Mouse (Mus musculus) heart, embryonic 16.5 days (tissue): Measurements from ENCODE around the gene Sfta2. TPM values are rescaled to one million over a fixed set of nuclear protein-coding genes. Genes with fewer than 3 reads are reported as not detected.
A peak's percentile ranks its signal among the peaks of the same experiment; 100 is the strongest.

ENCODE experiments used
- ATAC-seq: fragments of 200-750 bp; cut with Nextera tagmentation; replicated peaks from 2 replicates; pipeline ENCODE4 v1.8.0; 2017; ENCODE audit warnings: moderate number of reproducible peaks; ENCODE audit not compliant: insufficient read depth, low FRiP score; ENCODE audit errors: extremely low read depth
- H3K27ac ChIP-seq: fragments of 300-500 bp; sonication (generic); 2 replicates; pipeline ENCODE4 v1.5.1; 2014; ENCODE audit warnings: mild to moderate bottlenecking, low read length, control low read depth, moderate library complexity
- H3K27me3 ChIP-seq: fragments of 300-500 bp; sonication (generic); 2 replicates; pipeline ENCODE4 v1.6.1; 2014; ENCODE audit warnings: low read length, mixed read lengths; ENCODE audit not compliant: control insufficient read depth, insufficient read depth
- H3K36me3 ChIP-seq: fragments of 300-500 bp; sonication (generic); 2 replicates; pipeline ENCODE4 v1.6.1; 2014; ENCODE audit not compliant: control insufficient read depth, insufficient read depth
- H3K4me1 ChIP-seq: fragments of 300-500 bp; sonication (generic); 2 replicates; pipeline ENCODE4 v1.6.1; 2014; ENCODE audit warnings: low read length, mixed read lengths; ENCODE audit not compliant: control insufficient read depth, insufficient read depth
- H3K4me2 ChIP-seq: fragments of 300-500 bp; sonication (generic); 2 replicates; pipeline ENCODE4 v1.6.1; 2014; ENCODE audit warnings: low read depth, mild to moderate bottlenecking, control low read depth, low read length
- H3K4me3 ChIP-seq: fragments of 300-500 bp; sonication (generic); 2 replicates; pipeline ENCODE4 v1.5.1; 2014; ENCODE audit warnings: mild to moderate bottlenecking, control low read depth, low read length
- H3K9ac ChIP-seq: fragments of 300-500 bp; sonication (generic); 2 replicates; pipeline ENCODE4 v1.6.1; 2014; ENCODE audit warnings: low read length, control low read depth
- H3K9me3 ChIP-seq: fragments of 300-500 bp; sonication (generic); replicated peaks from 2 replicates; pipeline ENCODE4 v1.6.1; 2016; ENCODE audit warnings: low read length; ENCODE audit not compliant: control insufficient read depth
- WGBS: fragments of 180-500 bp; shearing (Covaris S2); extraction: QIAGEN DNeasy Blood & Tissue Kit; methylation state at CpG from one replicate; pipeline ENCODE4 v1.1.7; 2014; 5-methylcytosine and 5-hydroxymethylcytosine counted together
- polyA plus RNA-seq: library from polyadenylated mRNA; unstranded; fragments of >200 nt; fragmentation: Nextera tagmentation; extraction: Ambion mirVana; gene quantifications from 2 replicates; pipeline ENCODE4 v1.2.1, GENCODE M21; 2015

The Sfta2 gene
- polyA plus RNA-seq, 1 experiment from 2014 or later: 1.1 TPM

DNA sequence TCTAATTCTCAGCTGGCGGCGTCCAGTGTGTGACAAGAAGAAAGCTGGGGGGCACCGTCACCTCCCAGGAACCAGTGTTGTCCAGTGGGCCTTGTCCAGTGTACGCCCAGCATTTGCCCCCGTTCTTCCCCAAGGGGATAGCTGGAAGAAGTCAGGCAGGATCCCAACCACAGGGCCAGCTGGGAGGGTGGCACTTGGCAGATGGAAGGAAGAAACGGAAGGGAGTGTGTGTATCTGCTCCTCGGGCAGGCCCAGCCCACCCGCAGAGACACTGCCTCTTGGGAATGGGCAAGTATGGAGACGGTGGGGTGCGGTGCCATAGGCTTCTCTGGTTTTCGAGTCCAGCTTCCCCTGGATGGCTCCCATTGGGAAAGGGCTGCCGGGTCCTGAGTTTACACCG lies 80.6 kb downstream of the Sfta2 start:
- 81% methylated on average over 13 of the region's 13 CpGs for WGBS
- no peaks in the 10 kb centered on the region for H3K27me3 ChIP-seq
- ATAC-seq: no peak

DNA sequence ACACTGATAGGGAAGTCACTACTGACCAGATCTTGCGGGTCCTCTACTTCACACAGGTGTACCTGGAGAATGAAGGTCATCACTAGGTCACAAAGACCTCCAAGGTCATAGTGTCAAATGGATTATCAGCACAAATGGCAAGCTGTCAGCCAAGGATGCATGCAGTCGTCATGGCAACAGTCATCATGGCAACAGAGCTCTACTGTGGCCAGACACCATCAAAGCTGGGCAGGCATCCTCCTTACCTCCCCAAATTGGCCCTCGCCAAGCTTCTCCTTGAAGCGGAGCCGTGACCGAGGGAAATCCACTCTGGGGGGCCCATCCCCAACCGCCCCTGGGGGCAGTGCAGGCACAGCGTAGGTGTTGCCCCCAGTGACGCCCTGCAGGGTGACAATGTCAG lies 83.7 kb downstream of the Sfta2 start:
- Histone ChIP-seq H3K4me2 (no peak overlapping the region), H3K27ac (no peak overlapping the region), H3K36me3 (peaks cover 67% of the 10 kb centered on the region), H3K9me3 (no peaks in the 10 kb centered on the region), H3K4me3 (no peak overlapping the region), H3K4me1 (no peaks in the 10 kb centered on the region), H3K27me3 (no peaks in the 10 kb centered on the region), H3K9ac (no peak overlapping the region)
- WGBS: 68% methylated on average over 9 of the region's 9 CpGs
- no peak for ATAC-seq

More for the DNA sequence above, 80.6 kb downstream of the Sfta2 start:
- H3K4me3 ChIP-seq: no peak overlapping the region
- no peak overlapping the region for H3K4me2 ChIP-seq
- H3K4me1 ChIP-seq: no peaks in the 10 kb centered on the region
- no peak overlapping the region for H3K9ac ChIP-seq
- H3K36me3 ChIP-seq: peaks cover 39% of the 10 kb centered on the region
- no peaks in the 10 kb centered on the region for H3K9me3 ChIP-seq
- H3K27ac ChIP-seq: no peak overlapping the region

DNA sequence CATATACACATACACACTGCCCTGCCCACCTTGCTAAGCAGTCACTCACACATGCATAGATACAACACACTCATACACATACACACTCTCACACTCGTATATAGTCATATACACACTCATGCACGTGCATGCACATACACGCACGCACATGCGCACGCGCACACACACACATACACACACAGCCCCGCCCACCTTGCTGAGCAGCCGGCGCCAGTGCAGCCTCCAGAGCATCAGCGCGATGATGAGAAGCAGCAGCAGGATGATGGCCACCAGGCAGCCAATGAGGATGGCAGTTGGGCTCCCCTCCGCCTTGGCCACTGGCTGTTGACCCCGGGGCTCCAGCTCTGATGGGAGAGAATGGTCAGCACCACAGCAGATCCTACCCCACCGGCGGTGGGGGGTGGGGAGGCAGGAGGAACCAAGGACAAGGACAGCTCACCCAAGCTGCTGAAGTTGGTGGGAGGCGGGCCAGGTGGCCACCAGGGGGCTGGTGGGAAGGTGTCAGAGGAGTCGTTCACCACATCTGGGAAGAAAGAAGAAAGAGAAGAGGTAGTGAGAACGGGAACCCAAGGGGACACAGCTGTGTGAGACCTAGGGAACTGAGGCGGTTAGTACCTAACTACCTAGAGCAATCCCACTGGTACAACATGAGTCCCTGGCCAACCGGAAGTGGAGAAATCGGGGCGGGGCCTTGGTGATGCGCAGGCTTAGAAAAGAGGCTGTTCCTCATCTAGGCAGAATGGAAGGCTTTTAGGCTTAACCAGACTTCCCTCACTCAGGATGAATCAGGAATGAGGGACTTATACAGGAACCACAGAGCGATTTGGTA lies 87.2 kb downstream of the Sfta2 start:
- ATAC-seq: 0 out of 2 replicates have a peak, but pooled peaks have one; percentile 33
- Histone ChIP-seq H3K36me3 (peaks cover 82% of the 10 kb centered on the region), H3K4me3 (no peak overlapping the region), H3K9me3 (no peaks in the 10 kb centered on the region), H3K4me1 (no peaks in the 10 kb centered on the region), H3K9ac (no peak overlapping the region), H3K4me2 (no peak overlapping the region), H3K27me3 (no peaks in the 10 kb centered on the region), H3K27ac (no peak overlapping the region)
- WGBS: 80% methylated on average over 25 of the region's 25 CpGs

DNA sequence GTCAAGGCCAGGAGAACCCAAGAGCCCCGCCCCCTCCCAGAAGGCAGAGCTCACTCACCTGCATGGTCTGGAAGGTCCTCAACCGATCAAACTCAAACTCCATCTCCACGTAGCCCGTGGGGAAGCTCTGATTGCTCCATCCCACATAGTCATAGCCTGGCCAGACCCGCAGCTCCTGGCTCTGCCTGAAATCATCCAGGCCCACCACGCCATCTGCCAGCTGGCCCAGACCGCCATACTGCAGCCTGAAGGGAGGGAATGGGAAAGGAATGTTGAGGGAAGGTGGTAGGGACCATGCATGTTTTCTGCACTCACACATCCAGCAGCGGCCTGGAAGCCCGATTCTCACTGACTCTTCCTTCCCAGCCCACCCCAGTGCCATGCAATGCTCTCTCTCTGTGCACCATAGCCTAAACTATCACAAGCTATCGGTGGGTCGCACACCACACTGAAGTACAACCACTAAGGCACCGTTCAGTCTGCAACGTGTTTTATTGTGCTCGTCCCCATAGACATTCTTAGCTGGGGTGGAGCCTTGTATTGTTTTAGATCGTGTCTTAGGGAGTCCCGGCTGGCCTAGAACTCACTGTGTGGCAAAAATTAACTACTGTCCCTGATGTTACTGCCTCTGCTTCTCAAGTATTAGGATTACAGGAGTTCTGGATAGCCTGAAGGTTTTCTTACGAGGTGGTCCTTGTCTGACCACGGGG lies 88.7 kb downstream of the Sfta2 start:
- Histone ChIP-seq H3K9ac (no peak overlapping the region), H3K27ac (no peak overlapping the region), H3K27me3 (no peaks in the 10 kb centered on the region), H3K36me3 (peaks cover 73% of the 10 kb centered on the region), H3K4me1 (no peaks in the 10 kb centered on the region), H3K4me3 (no peak overlapping the region), H3K4me2 (no peak overlapping the region), H3K9me3 (peaks cover 2% of the 10 kb centered on the region; the same call in 1 of the 2 replicates)
- no peak for ATAC-seq
- WGBS: 86% methylated on average over 18 of the region's 18 CpGs

DNA sequence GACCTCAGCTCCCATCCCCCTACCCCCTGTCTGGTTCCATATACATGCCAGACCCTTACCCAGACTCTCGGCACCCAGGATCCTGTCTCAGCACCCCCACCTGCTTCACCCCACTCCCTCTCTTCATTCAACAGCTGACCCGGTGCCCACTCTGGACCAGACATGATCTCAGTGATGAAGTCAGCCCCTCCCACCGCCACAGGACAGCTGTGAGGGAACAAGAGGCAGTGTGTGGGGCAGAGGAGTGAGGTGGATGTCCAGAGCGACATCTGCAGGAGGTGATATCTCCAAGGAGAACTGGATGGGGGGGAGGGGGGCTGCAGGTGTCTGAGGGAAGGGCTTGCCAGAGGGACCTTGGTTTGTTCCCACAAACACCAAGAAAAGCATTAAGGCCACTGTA lies 90.5 kb downstream of the Sfta2 start:
- H3K4me2 ChIP-seq: no peak overlapping the region
- ATAC-seq: no peak
- peaks cover 3% of the 10 kb centered on the region for H3K4me1 ChIP-seq
- H3K4me3 ChIP-seq: no peak overlapping the region
- peaks cover 5% of the 10 kb centered on the region for H3K9me3 ChIP-seq
- H3K27ac ChIP-seq: no peak overlapping the region
- no peaks in the 10 kb centered on the region for H3K27me3 ChIP-seq
- H3K9ac ChIP-seq: no peak overlapping the region
- 72% methylated on average over 4 of the region's 4 CpGs for WGBS
- H3K36me3 ChIP-seq: peaks cover 71% of the 10 kb centered on the region

DNA sequence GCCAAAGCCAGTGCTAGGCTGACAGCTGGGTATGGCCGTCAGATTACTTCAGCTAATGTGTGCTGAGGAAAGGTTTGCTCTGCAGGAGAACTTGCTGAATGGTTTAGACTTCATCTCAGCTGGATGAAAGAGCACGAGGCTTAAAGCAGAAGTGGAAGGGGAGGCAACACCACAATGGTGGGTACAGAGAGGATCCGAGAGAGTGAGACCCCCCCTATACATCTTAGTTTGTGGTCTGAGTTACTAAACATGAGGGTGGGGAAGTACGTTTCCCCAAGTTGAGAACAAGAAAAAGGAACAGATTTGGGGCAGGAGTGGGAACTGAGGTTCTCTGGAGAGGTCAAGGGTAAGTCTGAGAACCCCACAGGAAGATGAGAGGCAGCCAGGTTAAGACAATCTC lies 91.0 kb downstream of the Sfta2 start:
- peaks cover 5% of the 10 kb centered on the region for H3K9me3 ChIP-seq
- H3K9ac ChIP-seq: no peak overlapping the region
- peaks cover 68% of the 10 kb centered on the region for H3K36me3 ChIP-seq
- WGBS: 78% methylated on average over 4 of the region's 4 CpGs
- H3K4me1 ChIP-seq: peaks cover 8% of the 10 kb centered on the region
- H3K27ac ChIP-seq: no peak overlapping the region
- H3K27me3 ChIP-seq: no peaks in the 10 kb centered on the region
- no peak for ATAC-seq
- no peak overlapping the region for H3K4me2 ChIP-seq
- no peak overlapping the region for H3K4me3 ChIP-seq

DNA sequence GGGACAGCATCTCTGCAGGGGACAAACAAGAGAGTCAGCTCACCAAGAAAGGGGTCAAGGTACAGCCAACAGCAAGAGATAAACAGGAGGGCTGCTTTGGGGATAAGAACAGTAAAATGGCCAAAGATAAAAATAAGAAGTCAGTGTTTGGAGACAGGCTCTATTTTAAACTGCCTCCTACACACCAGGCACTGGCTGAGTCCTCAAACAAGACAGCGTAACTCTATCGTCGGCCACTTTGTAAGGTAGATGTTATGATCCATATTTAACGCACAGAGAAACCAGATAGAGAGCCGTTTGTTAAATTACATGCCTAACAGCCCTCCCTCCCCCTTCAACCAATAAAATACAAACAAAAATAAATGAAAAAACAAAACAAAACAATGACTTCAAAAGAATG lies 92.6 kb downstream of the Sfta2 start:
- WGBS: 68% methylated on average over 5 of the region's 5 CpGs
- Histone ChIP-seq H3K27ac (no peak overlapping the region), H3K27me3 (no peaks in the 10 kb centered on the region), H3K9me3 (peaks cover 5% of the 10 kb centered on the region), H3K4me3 (no peak overlapping the region), H3K4me2 (no peak overlapping the region), H3K36me3 (peaks cover 53% of the 10 kb centered on the region), H3K4me1 (peaks cover 23% of the 10 kb centered on the region), H3K9ac (no peak overlapping the region)
- no peak for ATAC-seq

DNA sequence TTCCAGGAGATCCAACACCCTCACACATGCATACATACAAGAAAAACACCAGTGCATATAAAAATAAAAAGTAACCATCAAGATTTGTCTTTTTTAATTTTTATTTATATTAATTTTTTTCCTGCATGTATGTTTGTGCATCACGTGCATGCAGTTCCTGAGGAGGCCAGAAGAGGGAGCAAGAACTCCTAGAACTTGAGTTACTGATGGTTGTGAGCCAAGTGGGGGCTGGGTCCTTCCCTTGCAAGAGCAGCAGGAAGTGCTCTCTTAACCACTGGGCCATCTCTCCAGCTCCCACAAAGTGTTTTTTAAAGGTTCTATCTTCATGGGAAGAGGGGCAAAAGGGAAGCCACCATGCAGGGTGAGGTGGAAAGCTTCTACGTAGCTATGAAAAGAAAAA lies 93.9 kb downstream of the Sfta2 start:
- H3K4me1 ChIP-seq: peaks cover 32% of the 10 kb centered on the region
- H3K4me3 ChIP-seq: no peak overlapping the region
- WGBS: 95% methylated on average over 2 of the region's 2 CpGs
- H3K9ac ChIP-seq: no peak overlapping the region
- no peak overlapping the region for H3K4me2 ChIP-seq
- no peak overlapping the region for H3K27ac ChIP-seq
- H3K27me3 ChIP-seq: no peaks in the 10 kb centered on the region
- peaks cover 40% of the 10 kb centered on the region for H3K36me3 ChIP-seq
- H3K9me3 ChIP-seq: peaks cover 5% of the 10 kb centered on the region
- no peak for ATAC-seq

DNA sequence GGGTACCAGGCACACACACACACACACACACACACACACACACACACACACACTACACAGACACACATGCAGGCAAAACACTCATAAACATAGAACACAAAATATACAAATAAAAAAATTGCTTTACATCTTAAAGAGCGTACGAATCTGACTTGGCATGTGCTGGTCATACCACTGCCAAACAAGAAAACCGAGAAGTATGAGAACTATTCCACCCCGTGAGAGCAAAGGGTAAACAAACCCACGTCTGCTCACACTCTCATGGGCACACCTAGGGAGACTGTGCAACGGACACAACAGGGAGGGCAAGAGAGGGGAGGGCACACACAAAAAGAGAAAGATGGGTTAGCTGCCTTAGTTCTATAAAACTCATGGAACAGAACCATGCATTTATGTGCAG lies 95.3 kb downstream of the Sfta2 start:
- peaks cover 32% of the 10 kb centered on the region for H3K4me1 ChIP-seq
- peak overlapping the region; percentile 34; the same call in 1 of the 2 replicates for H3K4me3 ChIP-seq
- H3K9me3 ChIP-seq: peaks cover 5% of the 10 kb centered on the region
- H3K27me3 ChIP-seq: no peaks in the 10 kb centered on the region
- H3K4me2 ChIP-seq: peak overlapping the region; percentile 66
- H3K27ac ChIP-seq: peak overlapping the region; percentile 75; the same call in 1 of the 2 replicates
- H3K9ac ChIP-seq: peak overlapping the region; percentile 6; the same call in 1 of the 2 replicates
- no peak for ATAC-seq
- peaks cover 27% of the 10 kb centered on the region for H3K36me3 ChIP-seq
- WGBS: 35% methylated on average over 6 of the region's 6 CpGs
